Mouse (Mus musculus): ENCODE measurements around the gene Scn8a. TPM values are rescaled to one million over a fixed set of nuclear protein-coding genes. Genes with fewer than 3 reads are reported as not detected.

Gene Scn8a
- polyA plus RNA-seq, 1 experiment from 2014 or later, result 1.2 TPM

- DNase-seq (ENCODE audit: low spot score) (no peak), ATAC-seq (no peak)
- Histone ChIP-seq H3K4me3 (ENCODE audit: low read depth, low read length) (no peak overlapping the region), H3K36me3 (ENCODE audit: insufficient read depth, low read length) (no peaks in the 10 kb centered on the region), H3K4me2 (replicated peaks; ENCODE audit: low read depth, low read length) (no peak overlapping the region), H3K4me1 (ENCODE audit: insufficient read depth, low read depth, low read length) (peaks cover 32% of the 10 kb centered on the region), H3K9me3 (ENCODE audit: low read length) (no peaks in the 10 kb centered on the region), H3K9ac (replicated peaks; ENCODE audit: low read depth) (no peak overlapping the region), H3K27me3 (replicated peaks; ENCODE audit: insufficient read depth, low read length) (no peaks in the 10 kb centered on the region), H3K27ac (ENCODE audit: low read length) (peak overlapping the region; percentile 64; the same call in 1 of the 2 replicates)
- no peak for TF ChIP-seq CTCF (IDR thresholded peaks at IDR 0.05)
- TF ChIP-seq EP300 (IDR thresholded peaks at IDR 0.05), result no peak
- WGBS, result 71% methylated on average over 4 of the region's 4 CpGs
Measured at GRCm38 (mm10) chr15:101068671-101069070, 199.0 kb downstream of the Scn8a start.

GRCm38 (mm10) chr15:101069641-101070190, 200.1 kb downstream of the Scn8a start:
- ATAC-seq (no peak), DNase-seq (ENCODE audit: low spot score) (no peak)
- peaks cover 32% of the 10 kb centered on the region for H3K4me1 ChIP-seq (ENCODE audit: insufficient read depth, low read depth, low read length)
- no peaks in the 10 kb centered on the region for H3K36me3 ChIP-seq (ENCODE audit: insufficient read depth, low read length)
- 0 out of 2 replicates have a peak overlapping the region, but pooled peaks have one; percentile 62 for H3K27ac ChIP-seq (ENCODE audit: low read length)
- no peak overlapping the region for H3K4me2 ChIP-seq (replicated peaks; ENCODE audit: low read depth, low read length)
- H3K9ac ChIP-seq (replicated peaks; ENCODE audit: low read depth), result no peak overlapping the region
- no peaks in the 10 kb centered on the region for H3K9me3 ChIP-seq (ENCODE audit: low read length)
- H3K4me3 ChIP-seq (ENCODE audit: low read depth, low read length), result no peak overlapping the region
- TF ChIP-seq EP300 (IDR thresholded peaks at IDR 0.05) (no peak), CTCF (IDR thresholded peaks at IDR 0.05) (no peak)
- H3K27me3 ChIP-seq (replicated peaks; ENCODE audit: insufficient read depth, low read length), result no peaks in the 10 kb centered on the region
- WGBS, result 61% methylated on average over 9 of the region's 9 CpGs

GRCm38 (mm10) chr15:101070762-101071161, 201.1 kb downstream of the Scn8a start:
- H3K4me1 ChIP-seq (ENCODE audit: insufficient read depth, low read depth, low read length), result peaks cover 23% of the 10 kb centered on the region

GRCm38 (mm10) chr15:101072736-101073135, 203.1 kb downstream of the Scn8a start:
- peaks cover 32% of the 10 kb centered on the region for H3K4me1 ChIP-seq (ENCODE audit: insufficient read depth, low read depth, low read length)
- H3K27me3 ChIP-seq (replicated peaks; ENCODE audit: insufficient read depth, low read length), result no peaks in the 10 kb centered on the region
- H3K9ac ChIP-seq (replicated peaks; ENCODE audit: low read depth), result no peak overlapping the region
- H3K4me2 ChIP-seq (replicated peaks; ENCODE audit: low read depth, low read length), result no peak overlapping the region
- H3K4me3 ChIP-seq (ENCODE audit: low read depth, low read length), result no peak overlapping the region
- H3K27ac ChIP-seq (ENCODE audit: low read length), result no peak overlapping the region
- TF ChIP-seq EP300 (IDR thresholded peaks at IDR 0.05) (peak; percentile 57; the same call in 1 of the 2 replicates), CTCF (IDR thresholded peaks at IDR 0.05) (no peak)
- no peaks in the 10 kb centered on the region for H3K36me3 ChIP-seq (ENCODE audit: insufficient read depth, low read length)
- peak; percentile 60 for DNase-seq (ENCODE audit: low spot score)
- ATAC-seq, result peak; percentile 10; the same call in 1 of the 2 replicates
- WGBS, result 37% methylated on average over 2 of the region's 2 CpGs
- no peaks in the 10 kb centered on the region for H3K9me3 ChIP-seq (ENCODE audit: low read length)

More at GRCm38 (mm10) chr15:101070762-101071161, 201.1 kb downstream of the Scn8a start:
- no peaks in the 10 kb centered on the region for H3K27me3 ChIP-seq (replicated peaks; ENCODE audit: insufficient read depth, low read length)
- no peak overlapping the region for H3K9ac ChIP-seq (replicated peaks; ENCODE audit: low read depth)
- H3K9me3 ChIP-seq (ENCODE audit: low read length), result no peaks in the 10 kb centered on the region
- TF ChIP-seq CTCF (IDR thresholded peaks at IDR 0.05), result no peak
- no peak; the same call in 1 of the 2 replicates for TF ChIP-seq EP300 (IDR thresholded peaks at IDR 0.05)
- no peak overlapping the region for H3K4me2 ChIP-seq (replicated peaks; ENCODE audit: low read depth, low read length)
- peak overlapping the region; percentile 62; the same call in 1 of the 2 replicates for H3K27ac ChIP-seq (ENCODE audit: low read length)
- 50% methylated on average over 5 of the region's 5 CpGs for WGBS
- DNase-seq (ENCODE audit: low spot score) (peak; percentile 73), ATAC-seq (peak; percentile 85)
- H3K36me3 ChIP-seq (ENCODE audit: insufficient read depth, low read length), result no peaks in the 10 kb centered on the region
- H3K4me3 ChIP-seq (ENCODE audit: low read depth, low read length), result no peak overlapping the region

GRCm38 (mm10) chr15:101074067-101074466, 204.4 kb downstream of the Scn8a start:
- WGBS, result 79% methylated on average over 5 of the region's 5 CpGs
- H3K27me3 ChIP-seq (replicated peaks; ENCODE audit: insufficient read depth, low read length), result no peaks in the 10 kb centered on the region
- H3K4me2 ChIP-seq (replicated peaks; ENCODE audit: low read depth, low read length), result no peak overlapping the region
- H3K4me3 ChIP-seq (ENCODE audit: low read depth, low read length), result no peak overlapping the region
- ATAC-seq (no peak), DNase-seq (ENCODE audit: low spot score) (no peak)
- H3K36me3 ChIP-seq (ENCODE audit: insufficient read depth, low read length), result no peaks in the 10 kb centered on the region
- H3K9ac ChIP-seq (replicated peaks; ENCODE audit: low read depth), result no peak overlapping the region
- no peak overlapping the region for H3K27ac ChIP-seq (ENCODE audit: low read length)
- TF ChIP-seq CTCF (IDR thresholded peaks at IDR 0.05) (no peak), EP300 (IDR thresholded peaks at IDR 0.05) (no peak)
- no peaks in the 10 kb centered on the region for H3K9me3 ChIP-seq (ENCODE audit: low read length)
- H3K4me1 ChIP-seq (ENCODE audit: insufficient read depth, low read depth, low read length), result peaks cover 32% of the 10 kb centered on the region

GRCm38 (mm10) chr15:101075150-101075549, 205.5 kb downstream of the Scn8a start:
- Histone ChIP-seq H3K27ac (ENCODE audit: low read length) (no peak overlapping the region), H3K4me1 (ENCODE audit: insufficient read depth, low read depth, low read length) (peaks cover 29% of the 10 kb centered on the region), H3K9me3 (ENCODE audit: low read length) (no peaks in the 10 kb centered on the region), H3K9ac (replicated peaks; ENCODE audit: low read depth) (no peak overlapping the region), H3K4me2 (replicated peaks; ENCODE audit: low read depth, low read length) (no peak overlapping the region), H3K36me3 (ENCODE audit: insufficient read depth, low read length) (no peaks in the 10 kb centered on the region), H3K27me3 (replicated peaks; ENCODE audit: insufficient read depth, low read length) (no peaks in the 10 kb centered on the region), H3K4me3 (ENCODE audit: low read depth, low read length) (no peak overlapping the region)
- WGBS, result 81% methylated on average over 4 of the region's 4 CpGs
- DNase-seq (ENCODE audit: low spot score) (no peak), ATAC-seq (no peak)
- no peak for TF ChIP-seq CTCF (IDR thresholded peaks at IDR 0.05)
- TF ChIP-seq EP300 (IDR thresholded peaks at IDR 0.05), result no peak

Measured in lung, postnatal 0 days (tissue).